Mouse (Mus musculus) stomach, adult 2 months (tissue): ENCODE results near the gene Sema6c. TPM values are rescaled to one million over a fixed set of nuclear protein-coding genes. Genes with fewer than 3 reads are reported as not detected.

ENCODE experiments used
- polyA plus RNA-seq: library from polyadenylated mRNA; depleted of rRNA; stranded (reverse); fragments of >200 nt; gene quantifications from 2 replicates; pipeline ENCODE4 v1.2.3, GENCODE M21; 2012; rRNA removed

Gene Sema6c
- polyA plus RNA-seq: 4.5 and 6.8 TPM in 2 replicates

DNA sequence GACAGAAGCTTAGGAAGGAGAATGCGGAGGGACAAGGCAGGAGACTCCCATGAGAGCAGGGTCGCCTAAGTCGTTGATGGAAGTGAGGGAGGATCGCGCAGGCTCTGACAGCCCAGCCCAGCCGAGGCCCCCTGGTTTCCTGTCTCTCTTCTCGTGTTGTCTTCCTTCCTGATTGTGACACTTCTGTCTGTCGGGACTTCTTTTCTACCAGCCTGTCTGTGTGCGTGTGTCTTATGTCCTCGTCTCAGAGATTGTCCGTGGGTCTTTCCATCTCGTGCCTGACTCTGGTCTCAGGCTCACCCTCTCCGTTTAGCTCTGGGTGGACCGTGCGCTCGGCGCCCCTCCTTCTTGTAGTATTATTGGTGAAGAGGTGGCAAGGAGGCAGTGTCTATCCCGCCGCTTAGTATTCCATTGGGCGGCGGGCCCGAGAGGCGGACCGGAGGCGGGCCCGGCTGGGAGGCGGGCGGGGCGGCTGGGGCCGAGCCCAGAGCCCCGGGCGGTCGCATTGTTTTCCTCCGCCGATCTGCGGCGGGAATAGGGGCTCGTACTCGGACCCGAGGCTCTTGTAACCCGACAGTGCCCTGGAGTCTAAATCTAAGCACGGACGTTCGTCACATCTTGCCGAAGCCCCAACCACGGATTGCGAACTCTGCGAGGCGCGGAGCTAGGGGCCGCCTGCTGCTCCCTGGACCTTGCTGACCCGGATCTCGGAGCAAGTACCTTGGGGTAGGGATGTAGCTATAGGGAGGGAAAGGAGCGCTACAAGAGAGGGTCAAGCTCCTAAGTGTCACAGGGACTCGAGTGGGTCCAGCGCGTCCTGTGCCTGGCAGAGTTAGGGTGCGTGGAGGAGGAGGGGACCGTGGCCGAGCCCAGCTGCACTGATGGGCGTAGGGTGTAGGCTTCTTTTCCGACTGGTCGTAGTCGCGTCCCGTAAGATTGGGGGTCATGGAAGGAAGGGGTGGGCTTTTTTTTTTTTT, at the start of gene Sema6c:
Sema6c (plus strand) TSS at position 471 of the 977 bp plus-strand sequence.

DNA sequence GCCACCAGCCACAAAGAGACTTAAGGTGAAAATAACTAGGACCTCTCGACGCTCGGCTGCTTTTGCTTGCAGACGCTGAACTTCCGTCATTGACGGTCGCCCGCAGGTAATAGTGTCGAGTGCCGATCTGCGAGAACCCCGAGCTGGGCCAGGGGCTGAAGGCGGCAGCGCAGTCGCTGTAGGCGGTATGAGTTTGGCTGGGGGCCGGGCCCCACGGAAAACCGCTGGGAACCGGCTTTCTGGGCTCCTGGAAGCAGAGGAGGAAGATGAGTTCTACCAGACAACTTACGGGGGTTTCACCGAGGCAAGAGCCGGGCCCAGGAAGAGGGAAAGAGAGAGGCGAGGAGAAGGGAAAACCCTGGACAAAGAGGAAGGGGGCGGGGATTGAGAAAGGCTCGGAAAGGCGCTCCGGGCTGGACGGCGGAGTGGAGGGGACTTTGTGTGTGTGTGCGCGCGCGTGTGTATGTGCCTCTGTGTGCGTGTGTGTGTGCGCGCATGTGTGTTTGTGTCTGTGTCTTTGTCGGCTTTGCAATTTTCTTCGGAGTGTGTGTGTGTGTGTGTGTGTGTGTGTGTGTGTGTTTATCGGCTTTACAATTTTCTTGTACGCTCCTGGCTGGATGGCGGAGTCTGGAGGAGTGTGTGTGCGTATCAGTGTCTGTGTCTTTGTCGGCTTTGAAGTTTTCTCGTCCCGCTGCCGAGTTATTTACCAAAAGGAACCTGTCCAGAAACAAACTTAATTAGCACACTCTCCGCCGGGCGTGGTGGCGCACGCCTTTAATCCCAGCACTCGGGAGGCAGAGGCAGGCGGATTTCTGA, 49.1 kb upstream of the Sema6c start, which contains the start of gene Vps72:
Vps72 (plus strand) TSS at position 112 of the 816 bp plus-strand sequence.

DNA sequence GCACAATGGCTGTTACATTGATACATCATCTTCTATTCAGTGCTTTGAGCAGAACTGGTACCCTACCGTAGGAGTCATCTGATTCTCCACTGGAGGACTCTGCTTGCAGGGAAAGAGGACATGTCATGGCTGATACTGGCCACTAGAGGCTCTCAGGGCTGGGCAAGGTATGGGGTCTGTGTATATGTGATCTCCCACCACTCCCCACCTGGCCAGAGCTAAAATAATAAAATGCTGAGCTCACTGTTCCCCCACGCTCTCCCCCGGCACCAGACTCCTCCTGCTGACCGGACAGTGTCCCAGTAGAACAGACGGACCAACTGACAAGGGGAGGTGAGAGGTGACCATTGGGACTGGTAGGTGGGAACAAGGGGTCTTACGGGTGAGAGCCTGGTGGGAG, 36.0 kb upstream of the Sema6c start, which contains the start of gene Tmod4:
Tmod4 (plus strand) TSS at position 231 of the 400 bp plus-strand sequence.

DNA sequence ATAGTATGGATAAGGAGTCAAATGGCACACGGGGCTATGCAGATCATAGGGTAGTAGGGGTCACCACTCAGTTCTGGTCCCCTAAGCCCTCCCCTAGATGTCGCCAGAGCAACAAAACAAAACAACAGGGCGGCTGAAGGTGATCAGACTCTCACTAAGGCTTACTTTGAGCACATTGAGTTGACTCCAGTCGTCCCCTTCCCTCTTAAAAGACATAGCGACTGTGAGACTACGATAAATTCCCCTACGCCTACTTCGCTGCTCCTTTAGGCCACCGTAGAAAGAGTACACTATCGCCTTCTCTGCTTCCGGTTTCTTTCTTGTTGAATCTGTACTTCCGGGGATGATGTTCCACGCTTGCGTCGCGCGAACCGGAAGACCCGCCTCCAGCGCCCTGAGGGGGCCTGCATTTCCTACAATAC, 26.6 kb upstream of the Sema6c start, which contains the start of the genes Scnm1 and Lysmd1:
Scnm1 (minus strand) TSS at position 332 of the 422 bp plus-strand sequence.
Lysmd1 (plus strand) TSS at position 409 of the 422 bp plus-strand sequence.

DNA sequence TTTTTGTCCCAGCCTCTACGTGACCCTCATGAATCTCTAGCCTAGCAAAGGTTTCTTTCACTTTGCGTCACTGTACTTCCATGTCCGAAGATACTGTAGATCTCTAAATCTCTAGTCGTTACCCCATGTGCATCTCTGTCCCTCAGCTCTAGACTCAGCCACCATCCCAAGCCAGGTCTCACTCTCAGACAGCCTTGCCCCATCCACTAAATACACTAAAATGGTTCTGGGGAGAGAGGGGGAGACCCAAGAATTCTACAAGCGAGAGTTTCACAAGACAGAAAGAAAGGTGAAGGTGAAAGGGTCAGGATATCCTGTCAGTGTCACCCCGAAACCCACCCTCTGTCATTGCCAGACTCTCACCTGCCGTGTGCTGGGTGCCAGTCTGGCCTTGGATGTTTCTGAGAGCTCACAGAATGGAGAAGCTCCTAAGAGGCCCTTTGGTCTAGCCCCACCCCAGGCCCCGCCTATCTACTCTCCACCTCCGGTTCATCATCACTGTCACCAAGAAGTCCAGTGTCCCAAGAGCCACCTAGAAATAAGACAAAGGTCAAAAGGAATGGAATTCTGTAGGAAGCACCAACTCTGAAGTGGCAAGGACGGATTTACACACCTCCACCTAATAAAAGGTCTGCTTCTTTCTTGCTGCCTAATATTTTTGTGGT, 18.2 kb upstream of the Sema6c start, which contains the start of gene Tnfaip8l2:
Tnfaip8l2 (minus strand) TSS at position 409 of the 665 bp plus-strand sequence.

DNA sequence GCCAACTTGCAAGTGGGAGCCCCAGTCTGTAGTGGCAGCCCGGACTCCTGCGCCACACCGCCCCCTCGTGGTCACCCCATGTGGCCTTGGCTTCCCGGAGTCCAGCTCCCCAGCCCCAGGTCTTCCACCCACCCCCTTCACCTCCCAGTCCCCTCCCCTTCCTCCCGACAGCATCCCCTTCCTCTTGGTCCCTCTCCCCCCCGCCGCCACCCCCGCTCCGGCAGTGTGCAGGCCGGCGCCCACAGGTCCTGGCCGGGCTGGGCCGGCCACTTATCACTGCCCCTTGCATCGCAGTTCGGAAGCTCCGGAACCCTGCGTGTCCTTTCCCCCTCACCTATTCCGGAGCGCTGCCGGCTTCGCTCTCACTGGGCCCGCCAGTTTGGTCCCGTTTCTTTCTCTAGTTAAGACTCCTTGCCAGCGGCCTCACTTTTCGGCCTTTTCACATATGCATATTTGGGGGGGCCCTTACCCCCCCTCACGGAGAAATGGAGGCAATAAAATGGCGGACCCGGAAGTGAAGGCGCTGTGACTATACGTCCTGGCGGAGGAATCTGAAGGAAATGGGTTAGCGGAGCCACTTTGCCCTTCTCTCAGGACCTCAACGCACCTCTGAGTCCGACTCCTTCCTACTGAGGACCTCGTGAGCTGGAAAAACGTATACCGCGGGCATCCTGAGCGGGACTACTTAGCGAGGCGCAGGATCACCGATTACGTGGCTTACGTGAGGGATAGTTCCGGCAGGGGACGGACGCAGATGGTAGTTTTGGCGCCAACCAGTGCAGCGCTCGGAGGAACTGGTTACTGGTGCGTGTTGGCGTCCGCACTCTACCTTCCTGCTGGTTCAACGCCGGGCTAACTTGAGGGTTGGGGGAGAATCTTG, 57.2 kb downstream of the Sema6c start, which contains the start of gene Gabpb2:
Gabpb2 (minus strand) TSS at position 662 of the 880 bp plus-strand sequence.

Other genes starting within 250 kb of the Sema6c start
- gene Selenbp1, start 227.4 kb upstream of the Sema6c start, polyA plus RNA-seq: 49.6 and 61.7 TPM in 2 replicates
- gene Rfx5, start 206.4 kb upstream of the Sema6c start, polyA plus RNA-seq: 4.1 and 4.3 TPM in 2 replicates
- 8.6 and 9.2 TPM in 2 replicates for gene Pi4kb, start 185.7 kb upstream of the Sema6c start, polyA plus RNA-seq
- 10.5 and 12.5 TPM in 2 replicates for gene Zfp687, start 145.0 kb upstream of the Sema6c start, polyA plus RNA-seq
- 44.5 and 46.3 TPM in 2 replicates for gene Psmd4, start 117.8 kb upstream of the Sema6c start, polyA plus RNA-seq
- gene Pip5k1a, start 53.5 kb upstream of the Sema6c start, polyA plus RNA-seq: 6.3 and 7.3 TPM in 2 replicates
- gene Vps72, start 49.4 kb upstream of the Sema6c start, polyA plus RNA-seq: 31.7 and 34.4 TPM in 2 replicates
- gene Tmod4, start 36.0 kb upstream of the Sema6c start, polyA plus RNA-seq: 0.68 and 1.2 TPM in 2 replicates
- 10.4 and 15.6 TPM in 2 replicates for gene Scnm1, start 26.4 kb upstream of the Sema6c start, polyA plus RNA-seq
- 2.4 and 2.5 TPM in 2 replicates for gene Lysmd1, start 26.4 kb upstream of the Sema6c start, polyA plus RNA-seq
- 1.6 and 5.7 TPM in 2 replicates for gene Tnfaip8l2, start 18.1 kb upstream of the Sema6c start, polyA plus RNA-seq
- 1.8 and 2.6 TPM in 2 replicates for gene Gabpb2, start 57.5 kb downstream of the Sema6c start, polyA plus RNA-seq
- 33.6 and 48.9 TPM in 2 replicates for gene Cdc42se1, start 68.3 kb downstream of the Sema6c start, polyA plus RNA-seq
- 5.1 and 6.1 TPM in 2 replicates for gene Mllt11, start 71.7 kb downstream of the Sema6c start, polyA plus RNA-seq
- 0.43 and 0.90 TPM in 2 replicates for gene Gm128, start 81.1 kb downstream of the Sema6c start, polyA plus RNA-seq
- 7.9 and 8.0 TPM in 2 replicates for gene Bnipl, start 90.7 kb downstream of the Sema6c start, polyA plus RNA-seq
- gene Mindy1, start 120.9 kb downstream of the Sema6c start, polyA plus RNA-seq: 58.1 and 69.6 TPM in 2 replicates
- 5.5 and 7.9 TPM in 2 replicates for gene Prune1, start 121.6 kb downstream of the Sema6c start, polyA plus RNA-seq
- gene Anxa9, start 146.7 kb downstream of the Sema6c start, polyA plus RNA-seq: 7.4 and 10.1 TPM in 2 replicates
- 17.4 and 19.9 TPM in 2 replicates for gene Cers2, start 154.3 kb downstream of the Sema6c start, polyA plus RNA-seq
- 2.4 and 3.3 TPM in 2 replicates for gene Setdb1, start 196.7 kb downstream of the Sema6c start, polyA plus RNA-seq
- not detected in 2 replicates for gene 4930558C23Rik, start 242.4 kb downstream of the Sema6c start, polyA plus RNA-seq